Mouse (Mus musculus) liver, embryonic 14.5 days (tissue): ENCODE results near the gene Znrd1as. TPM values are rescaled to one million over a fixed set of nuclear protein-coding genes. Genes with fewer than 3 reads are reported as not detected.

Experiments
- ATAC-seq: fragments of 200-750 bp; cut with Nextera tagmentation; 2 replicates; pipeline ENCODE4 v1.8.0; 2017; ENCODE audit warnings: moderate number of reproducible peaks, mild to moderate bottlenecking, moderate library complexity; ENCODE audit not compliant: insufficient read depth
- DNase-seq, 3 experiments: peaks; one replicate each; pipeline ENCODE4 v3.0.0-alpha.2; 2012 to 2013; ENCODE audit warnings: low read depth in 3 of 3, low spot score in 3 of 3
- H3K27ac ChIP-seq: fragments of 300-500 bp; sonication (generic); 2 replicates; pipeline ENCODE4 v1.5.1; 2014; ENCODE audit warnings: moderate library complexity, mild to moderate bottlenecking, control low read depth, inconsistent platforms
- H3K27me3 ChIP-seq: fragments of 300-500 bp; sonication (generic); 2 replicates; pipeline ENCODE4 v1.6.1; 2014; ENCODE audit warnings: mild to moderate bottlenecking, low read length, moderate library complexity; ENCODE audit not compliant: control insufficient read depth, insufficient read depth
- H3K36me3 ChIP-seq: fragments of 300-500 bp; sonication (generic); replicated peaks from 2 replicates; pipeline ENCODE4 v1.6.1; 2014; ENCODE audit warnings: low read depth; ENCODE audit not compliant: control insufficient read depth, insufficient read depth
- H3K4me1 ChIP-seq, 2 experiments: fragments of 200-500 bp in 1 of 2; fragments of 300-500 bp in 1 of 2; sonication (generic) in 1 of 2; replicated peaks; 2 replicates each; pipeline ENCODE4 v1.6.1; 2012 to 2014; ENCODE audit warnings: antibody characterized with exemption in 1 of 2, inconsistent platforms in 1 of 2, low read length in 1 of 2; ENCODE audit not compliant: control insufficient read depth in 2 of 2, insufficient read depth in 2 of 2
- H3K4me2 ChIP-seq: fragments of 300-500 bp; sonication (generic); 2 replicates; pipeline ENCODE4 v1.6.1; 2014; ENCODE audit warnings: low read depth, mild to moderate bottlenecking, control low read depth, moderate library complexity
- H3K4me3 ChIP-seq, 2 experiments: fragments of 200-500 bp in 1 of 2; fragments of 300-500 bp in 1 of 2; sonication (generic) in 1 of 2; 2 replicates each; pipeline ENCODE4 v1.5.1; 2012 to 2014; ENCODE audit warnings: low read depth in 2 of 2, low read length in 2 of 2, mild to moderate bottlenecking in 2 of 2, control low read depth in 1 of 2, inconsistent platforms in 1 of 2, moderate library complexity in 1 of 2; ENCODE audit not compliant: insufficient read depth in 1 of 2
- H3K9ac ChIP-seq: fragments of 300-500 bp; sonication (generic); replicated peaks from 2 replicates; pipeline ENCODE4 v1.6.1; 2014; ENCODE audit warnings: mild to moderate bottlenecking, control low read depth, moderate library complexity
- H3K9me3 ChIP-seq: fragments of 300-500 bp; sonication (generic); 2 replicates; pipeline ENCODE4 v1.6.1; 2016; ENCODE audit warnings: low read length, mixed read lengths; ENCODE audit not compliant: control insufficient read depth
- CTCF ChIP-seq: IDR thresholded peaks from 2 replicates; pipeline ENCODE4 v1.5.1; 2016; ENCODE audit warnings: antibody characterized with exemption, low read depth, control low read depth
- EP300 ChIP-seq: IDR thresholded peaks from 2 replicates; pipeline ENCODE4 v1.6.1; 2016; ENCODE audit warnings: antibody characterized with exemption, low read depth
- WGBS: fragments of 180-500 bp; shearing (Covaris S2); extraction: QIAGEN DNeasy Blood & Tissue Kit; methylation state at CpG from one replicate; pipeline ENCODE4 v1.1.7; 2014; ENCODE audit not compliant: insufficient replicate concordance; 5-methylcytosine and 5-hydroxymethylcytosine counted together
- polyA plus RNA-seq, 2 experiments: library from polyadenylated mRNA; depleted of rRNA in 1 of 2; stranded (reverse) in 1 of 2; unstranded in 1 of 2; fragments of >200 nt; fragmentation: Nextera tagmentation in 1 of 2; extraction: Ambion mirVana in 1 of 2; gene quantifications; 2 replicates each; pipeline versions ENCODE4 v1.2.1 to v1.2.3; 2012 to 2014

Gene Znrd1as
- polyA plus RNA-seq, 2 experiments: 3.3 TPM

DNA sequence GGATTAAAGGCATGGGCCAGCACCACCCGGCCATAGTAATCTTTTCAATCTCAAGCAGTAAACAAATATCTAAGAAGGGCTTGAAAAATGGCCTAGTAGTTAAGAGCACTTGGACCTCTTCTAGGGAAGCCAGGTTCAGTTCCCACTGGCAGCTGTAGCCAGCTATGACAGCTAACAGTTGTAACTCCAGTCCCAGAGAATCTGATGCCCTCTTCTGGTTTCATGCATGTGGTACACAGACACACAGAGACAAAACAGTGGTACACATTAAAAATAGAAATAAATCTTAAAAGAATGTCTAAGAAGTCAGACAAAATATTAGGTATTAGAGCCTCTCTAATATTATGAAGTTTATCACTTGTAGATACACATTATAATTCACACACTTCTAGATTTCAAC is 2.7 kb downstream of the Znrd1as start:
- no peak overlapping the region for H3K9ac ChIP-seq
- ATAC-seq (no peak), DNase-seq (no peak)
- H3K27ac ChIP-seq: no peak overlapping the region
- no peaks in the 10 kb centered on the region for H3K9me3 ChIP-seq
- TF ChIP-seq CTCF (no peak), EP300 (no peak)
- WGBS: 43% methylated on average over 1 of the region's 1 CpGs
- no peak overlapping the region for H3K4me2 ChIP-seq
- H3K27me3 ChIP-seq: no peaks in the 10 kb centered on the region
- H3K36me3 ChIP-seq: no peaks in the 10 kb centered on the region; the same call in 1 of the 2 replicates
- H3K4me1 ChIP-seq: peaks cover 13 to 14% of the 10 kb centered on the region in 2 experiments
- no peak overlapping the region for H3K4me3 ChIP-seq

DNA sequence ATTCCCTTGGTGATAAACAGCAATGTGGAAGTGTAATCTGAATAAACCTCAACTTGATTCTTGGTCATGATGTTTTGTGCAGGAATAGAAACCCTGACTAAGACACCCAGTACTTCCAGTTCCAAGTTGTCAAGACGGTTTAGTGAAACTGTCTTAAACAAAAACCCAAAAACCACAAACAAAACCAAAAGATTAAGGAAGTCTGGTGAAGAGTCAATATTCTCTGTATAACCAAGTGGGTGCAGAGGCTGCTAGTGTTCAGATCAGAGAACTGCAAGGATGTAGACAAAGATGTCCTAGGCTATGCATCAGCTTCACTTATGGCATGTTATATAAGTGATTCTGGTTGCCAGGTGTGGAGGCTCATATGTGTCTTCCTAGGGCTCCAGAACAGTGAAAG is 8.5 kb downstream of the Znrd1as start:
- Histone ChIP-seq H3K36me3 (no peaks in the 10 kb centered on the region), H3K9me3 (no peaks in the 10 kb centered on the region), H3K4me1 (no peaks in the 10 kb centered on the region; a peak in 1 of 4 replicates), H3K27me3 (no peaks in the 10 kb centered on the region), H3K9ac (no peak overlapping the region), H3K4me3 (no peak overlapping the region), H3K4me2 (no peak overlapping the region), H3K27ac (no peak overlapping the region)
- TF ChIP-seq CTCF (no peak), EP300 (no peak)
- WGBS: 9% methylated on average over 1 of the region's 1 CpGs
- ATAC-seq (no peak), DNase-seq (no peak)

DNA sequence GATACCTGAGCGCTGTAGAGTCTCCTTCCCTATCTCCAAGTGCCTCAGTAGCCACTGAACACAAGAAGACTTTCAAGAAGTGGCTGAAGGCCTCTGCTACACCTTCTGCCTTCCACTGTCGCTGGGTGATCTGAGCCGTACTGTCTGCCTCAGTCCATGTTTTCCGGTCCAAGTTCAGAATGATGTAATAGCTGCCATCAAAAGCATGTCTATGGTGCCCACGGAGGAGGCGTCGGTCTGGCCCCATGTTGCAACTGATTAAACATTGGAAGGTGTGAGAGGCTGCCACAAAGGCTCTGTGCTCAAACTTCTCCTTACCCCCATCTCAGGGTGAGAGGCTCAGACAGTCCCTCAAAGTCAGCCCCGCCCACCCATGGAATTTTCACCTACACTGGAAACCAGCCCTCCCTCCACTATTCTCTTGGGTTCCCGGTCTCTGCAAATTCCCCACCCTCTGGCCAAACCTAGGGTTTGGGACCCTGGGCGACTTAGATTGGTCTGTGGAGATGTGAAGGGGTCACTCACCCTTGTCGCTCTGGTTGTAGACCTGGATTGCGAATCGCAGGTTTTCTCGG is 12.0 kb downstream of the Znrd1as start:
- no peaks in the 10 kb centered on the region for H3K36me3 ChIP-seq
- TF ChIP-seq CTCF (no peak), EP300 (no peak)
- no peak overlapping the region for H3K4me3 ChIP-seq
- H3K27me3 ChIP-seq: no peaks in the 10 kb centered on the region
- H3K9me3 ChIP-seq: no peaks in the 10 kb centered on the region
- H3K4me1 ChIP-seq: no peaks in the 10 kb centered on the region; a peak in 1 of 4 replicates
- no peak overlapping the region for H3K9ac ChIP-seq
- peak; percentile 26; the same call in 1 of the 2 replicates for ATAC-seq
- H3K4me2 ChIP-seq: no peak overlapping the region
- DNase-seq: no peak
- no peak overlapping the region for H3K27ac ChIP-seq
- WGBS: 62% methylated on average over 14 of the region's 14 CpGs

DNA sequence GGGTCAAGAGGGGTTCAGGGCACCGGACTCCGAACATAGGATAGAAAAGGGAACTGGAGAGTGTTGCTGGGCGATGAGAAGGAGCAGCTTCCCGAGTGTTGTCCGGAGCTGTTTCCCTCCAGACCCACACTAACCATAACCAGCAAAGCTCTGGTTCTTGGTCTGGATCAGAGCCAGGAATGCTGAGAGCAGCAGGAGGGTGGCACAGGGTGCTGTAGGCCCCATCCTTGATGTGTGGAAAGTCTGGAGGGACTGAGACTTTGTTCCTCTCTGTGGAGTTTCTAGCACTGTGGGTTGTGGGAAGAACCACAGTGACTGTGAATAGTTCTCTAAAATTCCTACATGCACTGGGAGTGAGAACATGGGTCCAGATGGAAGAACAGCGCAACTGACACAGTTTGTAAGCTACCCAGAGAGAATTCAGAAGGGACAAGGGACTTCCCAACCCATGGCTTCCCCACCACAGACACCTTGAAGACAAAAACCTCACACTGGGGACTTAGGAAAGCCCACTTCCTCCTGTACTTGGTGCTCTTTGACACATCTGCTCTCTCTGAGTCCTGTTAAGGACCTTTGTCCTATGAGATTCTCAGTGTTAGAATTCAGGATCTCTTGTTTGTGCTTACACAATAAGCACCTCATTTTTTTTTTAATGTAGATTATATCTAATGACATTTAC is 12.9 kb downstream of the Znrd1as start:
- Histone ChIP-seq H3K36me3 (no peaks in the 10 kb centered on the region), H3K4me1 (no peaks in the 10 kb centered on the region; a peak in 1 of 4 replicates), H3K4me3 (no peak overlapping the region), H3K27ac (no peak overlapping the region), H3K9ac (no peak overlapping the region), H3K4me2 (no peak overlapping the region), H3K27me3 (no peaks in the 10 kb centered on the region), H3K9me3 (no peaks in the 10 kb centered on the region)
- 54% methylated on average over 6 of the region's 6 CpGs for WGBS
- no peak for DNase-seq
- no peak for TF ChIP-seq EP300
- TF ChIP-seq CTCF: no peak
- no peak for ATAC-seq

DNA sequence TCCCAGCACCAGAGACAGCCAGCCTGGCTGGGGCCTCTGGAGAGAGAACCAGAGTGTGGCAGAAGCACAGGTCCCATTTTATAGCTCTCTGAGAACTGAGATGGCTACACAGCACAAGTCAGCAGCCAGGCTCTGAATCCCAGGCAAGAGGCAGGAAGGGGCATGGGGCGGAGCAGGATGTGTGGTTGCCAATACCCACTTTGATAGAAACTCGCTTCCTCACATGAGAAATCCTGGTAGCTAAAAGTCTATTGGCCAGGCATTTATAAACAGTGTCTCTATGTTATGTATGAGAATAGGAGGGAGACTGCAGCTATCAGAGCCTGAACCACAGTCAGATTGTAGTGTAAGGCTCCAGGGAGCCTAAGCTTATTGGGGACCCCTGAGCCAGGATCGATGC is 14.4 kb downstream of the Znrd1as start:
- H3K4me1 ChIP-seq: no peaks in the 10 kb centered on the region; a peak in 1 of 4 replicates
- H3K9me3 ChIP-seq: no peaks in the 10 kb centered on the region
- no peaks in the 10 kb centered on the region for H3K36me3 ChIP-seq
- no peak overlapping the region for H3K9ac ChIP-seq
- 37% methylated on average over 3 of the region's 3 CpGs for WGBS
- no peaks in the 10 kb centered on the region for H3K27me3 ChIP-seq
- no peak for ATAC-seq
- H3K4me3 ChIP-seq: no peak overlapping the region
- TF ChIP-seq CTCF (no peak), EP300 (no peak)
- DNase-seq: no peak
- no peak overlapping the region for H3K4me2 ChIP-seq
- H3K27ac ChIP-seq: no peak overlapping the region
